Mouse (Mus musculus) CD4-positive helper T cell, adult 2 months (primary cell): ENCODE results near the gene Evc.

ENCODE experiments used
- DNase-seq: peaks from one replicate; pipeline ENCODE4 v3.0.0-alpha.2; 2012; ENCODE audit warnings: low read depth, missing footprints, low spot score

Gene Evc

GRCm38 (mm10) chr5:37336485-37337105 lies at the start of gene Evc:
TSS of gene Evc (minus strand) at chr5:37336894.
- DNase-seq, result no peak

GRCm38 (mm10) chr5:37383570-37383969 lies 46.9 kb upstream of the Evc start:
- no peak for DNase-seq

GRCm38 (mm10) chr5:37380641-37381040 lies 43.9 kb upstream of the Evc start:
- no peak for DNase-seq

GRCm38 (mm10) chr5:37377376-37377775 lies 40.7 kb upstream of the Evc start:
- DNase-seq, result no peak

DNA sequence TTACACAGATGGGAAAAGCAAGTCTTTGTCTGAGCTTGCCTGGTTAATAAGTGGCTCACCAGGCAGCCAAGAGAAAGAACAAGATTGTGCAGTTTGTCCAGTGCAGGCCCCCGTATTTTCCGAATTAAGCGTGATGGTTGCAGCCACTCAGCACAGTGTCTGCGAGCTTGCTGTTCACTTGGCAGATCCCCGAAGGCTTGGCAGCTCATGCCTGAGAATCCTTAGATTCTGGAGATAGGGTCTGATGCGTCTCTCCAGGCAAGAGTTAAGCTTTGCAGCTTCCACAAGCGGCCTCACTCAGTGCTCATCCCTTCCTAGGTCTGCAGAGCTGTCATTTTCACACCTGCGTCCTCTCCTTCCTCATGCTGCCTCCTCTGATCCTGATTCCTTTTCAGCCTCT lies 32.1 kb upstream of the Evc start:
- no peak for DNase-seq

- no peak for DNase-seq
Observed at GRCm38 (mm10) chr5:37365751-37366150, 29.1 kb upstream of the Evc start.

GRCm38 (mm10) chr5:37363284-37363683 lies 26.6 kb upstream of the Evc start:
- no peak for DNase-seq

DNA sequence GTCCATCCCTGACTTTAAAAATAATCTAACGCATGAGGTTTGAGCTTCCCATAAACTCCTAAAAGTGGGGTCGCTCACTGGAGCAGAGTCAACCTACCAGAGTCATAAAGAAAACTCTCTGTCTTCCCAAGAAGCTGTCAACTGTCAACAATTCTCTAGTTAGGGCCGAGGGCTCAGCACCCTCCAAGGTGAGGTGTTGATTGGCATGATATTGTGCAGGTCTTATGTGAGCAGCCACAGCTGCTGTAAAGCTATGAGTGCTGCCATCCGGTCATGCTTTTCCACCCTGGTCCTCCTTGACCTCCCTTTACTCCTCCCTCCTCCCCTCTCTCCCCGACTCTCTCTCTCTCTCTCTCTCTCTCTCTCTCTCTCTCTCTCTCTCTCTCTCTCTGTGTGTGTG lies 25.9 kb upstream of the Evc start:
- no peak for DNase-seq

- no peak for DNase-seq
Observed at GRCm38 (mm10) chr5:37356027-37356426, 19.3 kb upstream of the Evc start.

DNA sequence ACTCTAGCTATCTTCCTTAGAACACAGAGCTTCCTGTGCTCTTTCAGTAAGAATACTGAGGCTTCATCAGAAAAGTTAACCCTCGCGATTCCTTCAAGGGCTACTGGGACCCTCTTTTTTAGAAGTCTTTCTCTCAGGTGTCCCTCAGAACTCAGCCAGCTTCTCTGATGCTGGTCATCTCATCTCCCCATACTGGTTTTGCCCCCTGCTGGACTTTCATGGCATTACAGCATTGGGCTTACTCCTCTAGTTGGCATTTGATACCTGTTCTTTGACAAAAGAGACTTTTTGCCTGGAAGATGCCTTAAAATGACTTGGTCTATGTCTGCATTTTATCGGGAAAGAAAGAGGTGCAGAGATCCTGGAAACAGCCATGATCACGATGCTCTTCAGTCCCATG lies 17.7 kb upstream of the Evc start:
- no peak for DNase-seq

DNA sequence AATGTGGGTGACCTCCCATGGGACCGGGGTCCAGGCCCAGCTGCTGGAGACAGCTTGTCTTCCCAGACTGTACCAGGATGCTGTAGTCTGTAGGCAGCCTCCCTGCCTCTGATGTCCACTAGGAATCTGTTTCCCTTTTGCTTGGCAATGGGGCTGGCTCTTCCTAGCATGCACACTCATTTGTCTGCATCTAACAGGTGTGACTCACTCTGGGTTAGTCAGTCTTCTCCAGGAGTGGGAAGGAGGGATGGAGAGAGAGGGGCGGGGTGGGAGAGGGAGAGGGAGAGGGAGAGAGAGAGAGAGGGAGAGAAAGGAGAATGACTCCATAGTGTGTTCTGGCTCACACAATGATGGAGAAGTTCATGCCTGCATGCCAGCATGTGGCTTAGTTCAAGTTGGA lies 15.1 kb upstream of the Evc start:
- no peak for DNase-seq

- DNase-seq, result no peak
Observed at GRCm38 (mm10) chr5:37343962-37344361, 7.3 kb upstream of the Evc start.

DNA sequence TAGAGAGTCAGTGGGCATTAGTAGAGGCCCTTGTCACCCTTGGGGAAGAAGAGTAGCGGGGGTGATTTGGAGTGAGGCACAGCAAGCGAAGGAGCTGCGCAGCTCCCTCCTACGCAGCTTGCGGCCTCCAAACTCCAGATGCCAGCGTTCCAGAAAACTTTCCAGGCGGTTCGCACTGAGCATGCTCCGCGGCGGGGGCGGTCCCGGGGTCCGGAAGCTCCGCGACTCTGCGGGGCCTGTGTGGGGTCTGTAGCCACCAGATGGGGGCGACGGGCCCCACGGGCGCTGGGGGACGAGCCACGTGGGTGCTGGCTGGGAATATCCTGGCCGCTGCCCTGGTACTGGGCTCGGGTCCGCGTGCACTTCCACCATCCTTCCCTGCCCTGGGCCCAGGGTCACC lies 1.6 kb upstream of the Evc start, which contains the start of gene Evc2:
Gene Evc2, plus strand, starts transcription at position 212 of the 400 bp plus-strand sequence.
- no peak for DNase-seq

DNA sequence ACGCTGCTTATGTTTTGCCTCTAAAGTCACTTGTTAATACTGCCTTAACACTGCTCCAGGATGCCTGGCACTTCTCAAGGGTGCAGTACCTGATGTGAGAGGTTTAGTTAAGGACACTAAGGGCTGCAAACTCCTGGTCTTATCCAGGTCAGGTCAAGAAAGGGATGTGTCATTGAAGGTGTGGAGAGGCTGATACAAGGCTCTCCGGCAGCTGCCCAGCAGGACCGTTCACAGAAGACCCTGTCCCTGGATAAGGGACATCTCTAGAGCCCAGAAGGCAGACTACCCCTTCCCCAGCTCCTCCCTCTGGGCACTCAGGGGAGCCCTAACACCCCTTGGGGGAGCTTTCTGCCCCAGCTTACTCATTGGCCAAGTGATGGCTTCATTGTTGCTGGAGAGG lies 1.0 kb upstream of the Evc start:
- no peak for DNase-seq

- no peak for DNase-seq
Observed at GRCm38 (mm10) chr5:37335061-37335460, 1.6 kb downstream of the Evc start.

GRCm38 (mm10) chr5:37332066-37332465 lies 4.6 kb downstream of the Evc start:
- no peak for DNase-seq

DNA sequence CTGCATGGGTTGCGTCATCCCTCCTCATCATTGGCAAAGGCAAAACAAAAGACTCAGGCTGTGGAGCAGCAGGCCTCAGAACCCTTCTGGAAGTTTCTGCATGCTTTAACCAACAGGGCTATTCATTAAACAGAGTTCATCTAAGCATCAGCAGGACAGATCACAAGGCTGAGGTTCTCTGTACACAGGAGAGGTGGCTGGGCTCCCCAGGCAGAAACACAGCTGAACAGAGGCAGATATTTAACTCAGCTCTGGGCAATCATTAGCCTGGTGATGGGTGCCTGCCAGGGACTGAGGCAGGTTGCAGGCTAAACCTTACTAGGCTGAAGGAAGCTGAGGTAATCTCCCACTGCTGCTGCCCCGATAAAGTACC lies 5.6 kb downstream of the Evc start:
- DNase-seq, result no peak

- no peak for DNase-seq
Observed at GRCm38 (mm10) chr5:37330449-37331132, 6.1 kb downstream of the Evc start.

GRCm38 (mm10) chr5:37326675-37327074 lies 10.0 kb downstream of the Evc start:
- no peak for DNase-seq

GRCm38 (mm10) chr5:37320761-37321160 lies 15.9 kb downstream of the Evc start:
- DNase-seq, result no peak

GRCm38 (mm10) chr5:37320174-37320573 lies 16.5 kb downstream of the Evc start:
- no peak for DNase-seq

- no peak for DNase-seq
Observed at GRCm38 (mm10) chr5:37318715-37319114, 18.0 kb downstream of the Evc start.

DNA sequence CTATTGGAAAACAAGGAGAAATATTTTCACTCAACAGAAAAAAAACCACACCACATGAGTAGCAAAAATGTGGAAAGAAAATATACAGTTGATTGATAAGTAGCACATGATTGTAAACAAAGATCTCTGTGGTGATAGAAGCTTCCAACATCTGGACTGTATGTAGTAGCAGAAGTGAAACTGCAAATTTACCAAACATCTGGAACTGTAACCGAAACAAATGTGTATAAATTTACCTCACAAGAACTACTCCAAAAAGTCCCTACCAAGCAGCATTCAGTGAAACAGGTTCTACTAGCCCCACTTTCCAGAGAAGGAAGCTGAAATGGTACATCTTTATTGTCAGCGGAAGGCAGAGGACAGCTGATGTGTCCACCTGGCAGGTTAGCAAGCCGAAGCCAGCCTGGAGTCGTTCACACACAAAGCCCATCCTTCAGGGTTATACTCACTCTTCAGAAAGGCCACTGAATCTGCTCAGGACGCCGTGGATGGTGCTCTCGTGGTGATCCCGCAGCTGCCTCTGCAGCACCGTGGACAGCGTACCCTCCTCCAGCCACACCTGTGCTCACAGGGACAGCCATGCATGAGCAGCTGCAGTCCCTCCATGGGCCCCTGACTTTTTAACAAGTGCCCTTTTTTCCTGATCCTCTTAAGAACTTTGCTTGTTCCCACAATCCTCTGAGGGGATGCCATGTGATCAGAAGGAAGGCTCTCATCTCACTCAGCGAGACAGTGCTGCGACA lies 23.5 kb downstream of the Evc start:
- DNase-seq, result no peak
